Comparison of ENCODE assay signal across 19 mouse cellular contexts in the genomic region with DNA sequence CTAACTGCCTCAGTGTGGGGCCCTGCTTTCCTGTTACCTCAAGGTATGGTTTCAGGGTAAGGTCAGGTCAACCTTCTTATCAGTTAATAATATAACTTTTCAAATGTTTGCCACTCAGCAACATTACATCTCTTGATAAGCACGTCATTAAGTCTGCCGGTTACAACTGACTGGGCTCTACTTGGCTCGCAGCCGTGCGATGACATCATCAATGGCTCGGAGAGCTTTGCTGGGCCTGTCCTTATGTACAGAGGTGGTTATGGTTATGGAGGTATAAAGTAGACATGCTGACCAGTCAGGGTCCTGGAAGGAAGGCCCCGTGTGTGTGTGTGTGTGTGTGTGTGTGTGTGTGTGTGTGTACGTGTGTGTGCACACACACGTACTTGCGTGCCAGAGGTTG. TPM values are rescaled to one million over a fixed set of nuclear protein-coding genes. Genes with fewer than 3 reads are reported as not detected.
DNase-seq lines count a peak whose midpoint lies in the region; ATAC-seq lines count a peak whose summit lies in the region.
"Had no signal": no experiment of that assay in that cellular context is flagged by ENCODE, and none has a peak within 500 bp of the region (broad histone marks: within the 10 kb centered on the region; RNA-seq: fewer than 3 reads in every experiment).

No protein-coding gene starts in this region.

- no peaks in the 10 kb centered on the region for H3K36me3 ChIP-seq in heart, embryonic 14.5 days (ENCODE audit: control insufficient read depth, insufficient read depth, low read length)
- no peaks in the 10 kb centered on the region for H3K36me3 ChIP-seq in lung, embryonic 16.5 days (ENCODE audit: control insufficient read depth, insufficient read depth, low read length)
- H3K36me3 ChIP-seq in kidney, embryonic 16.5 days (ENCODE audit: insufficient read depth, low read length), result no peaks in the 10 kb centered on the region
- H3K36me3 ChIP-seq in hindbrain, embryonic 12.5 days, result no peaks in the 10 kb centered on the region
- H3K36me3 ChIP-seq: hindbrain, embryonic 15.5 days; limb, embryonic 12.5 days; liver, embryonic 15.5 days; neural tube, embryonic 13.5 days had no signal

- H3K9me3 ChIP-seq in heart, embryonic 14.5 days (ENCODE audit: control insufficient read depth, low read length), result peaks cover 10% of the 10 kb centered on the region
- peaks cover 7% of the 10 kb centered on the region; the same call in 1 of the 2 replicates for H3K9me3 ChIP-seq in lung, embryonic 16.5 days (ENCODE audit: control insufficient read depth, low read length)
- 0 out of 2 replicates have a peak, but pooled peaks cover 4% of the 10 kb centered on the region for H3K9me3 ChIP-seq in kidney, embryonic 16.5 days (ENCODE audit: low read length)
- no peaks in the 10 kb centered on the region for H3K9me3 ChIP-seq in hindbrain, embryonic 12.5 days (replicated peaks)
- H3K9me3 ChIP-seq: limb, embryonic 12.5 days; liver, embryonic 15.5 days had no signal

- H3K4me2 ChIP-seq in heart, embryonic 14.5 days (ENCODE audit: low read length), result no peak overlapping the region
- H3K4me2 ChIP-seq in lung, embryonic 16.5 days (ENCODE audit: low read depth, low read length), result no peak overlapping the region
- H3K4me2 ChIP-seq in kidney, embryonic 16.5 days (replicated peaks; ENCODE audit: low read depth, low read length), result no peak overlapping the region
- no peak overlapping the region for H3K4me2 ChIP-seq in hindbrain, embryonic 12.5 days (replicated peaks)
- H3K4me2 ChIP-seq: hindbrain, embryonic 15.5 days; limb, embryonic 12.5 days; liver, embryonic 15.5 days; neural tube, embryonic 13.5 days had no signal

- no peak overlapping the region for H3K9ac ChIP-seq in heart, embryonic 14.5 days (ENCODE audit: low read length)
- H3K9ac ChIP-seq in lung, embryonic 16.5 days (ENCODE audit: low read length), result no peak overlapping the region
- H3K9ac ChIP-seq in kidney, embryonic 16.5 days (replicated peaks; ENCODE audit: low read length), result no peak overlapping the region
- H3K9ac ChIP-seq in hindbrain, embryonic 12.5 days, result no peak overlapping the region
- H3K9ac ChIP-seq: forebrain, postnatal 0 days; hindbrain, embryonic 15.5 days; limb, embryonic 12.5 days; liver, embryonic 15.5 days; neural tube, embryonic 13.5 days had no signal

- WGBS in heart, embryonic 14.5 days, result 68% methylated on average over 10 of the region's 10 CpGs
- 65% methylated on average over 10 of the region's 10 CpGs for WGBS in lung, embryonic 16.5 days
- WGBS in kidney, embryonic 16.5 days, result 68% methylated on average over 10 of the region's 10 CpGs
- 98% methylated on average over 10 of the region's 10 CpGs for WGBS in hindbrain, embryonic 12.5 days

- 0 out of 2 replicates have a peak, but pooled peaks have one; percentile 50 for ATAC-seq in heart, embryonic 14.5 days (ENCODE audit: insufficient number of reproducible peaks, insufficient read depth, low FRiP score, low read depth)
- ATAC-seq in lung, embryonic 16.5 days (ENCODE audit: low read depth), result peak; percentile 36; the same call in 1 of the 2 replicates
- ATAC-seq in kidney, embryonic 16.5 days (ENCODE audit: low FRiP score, low TSS enrichment), result 0 out of 2 replicates have a peak, but pooled peaks have one; percentile 54
- no peak for ATAC-seq in hindbrain, embryonic 12.5 days (ENCODE audit: low FRiP score)
- ATAC-seq: activated CD4-positive, CD25-positive, alpha-beta regulatory T cell, adult 4 months; forebrain, postnatal 0 days had no signal

- H3K4me1 ChIP-seq in heart, embryonic 14.5 days (ENCODE audit: control insufficient read depth in 2 of 2, insufficient read depth in 2 of 2, low read length in 2 of 2), result peaks cover 6 to 10% of the 10 kb centered on the region in 2 experiments
- H3K4me1 ChIP-seq in lung, embryonic 16.5 days (replicated peaks; ENCODE audit: control insufficient read depth, insufficient read depth, low read length), result no peaks in the 10 kb centered on the region
- H3K4me1 ChIP-seq in kidney, embryonic 16.5 days (ENCODE audit: insufficient read depth, low read length), result no peaks in the 10 kb centered on the region
- H3K4me1 ChIP-seq in hindbrain, embryonic 12.5 days, result no peaks in the 10 kb centered on the region
- H3K4me1 ChIP-seq: hindbrain, embryonic 15.5 days; limb, embryonic 12.5 days; liver, embryonic 15.5 days had no signal

- no peaks in the 10 kb centered on the region for H3K27me3 ChIP-seq in heart, embryonic 14.5 days (ENCODE audit: control insufficient read depth, insufficient read depth, low read length)
- no peaks in the 10 kb centered on the region for H3K27me3 ChIP-seq in lung, embryonic 16.5 days (ENCODE audit: control insufficient read depth, insufficient read depth, low read depth, low read length)
- H3K27me3 ChIP-seq in kidney, embryonic 16.5 days (ENCODE audit: insufficient read depth, low read length), result no peaks in the 10 kb centered on the region
- H3K27me3 ChIP-seq in hindbrain, embryonic 12.5 days, result no peaks in the 10 kb centered on the region
- H3K27me3 ChIP-seq: hindbrain, embryonic 15.5 days; limb, embryonic 12.5 days; liver, embryonic 15.5 days; neural tube, embryonic 13.5 days had no signal

- DNase-seq in heart, adult 9 months (ENCODE audit: low spot score in 2 of 2), result no peak
- DNase-seq in lung, postnatal 14 days, result no peak
- no peak for DNase-seq in Muller cell, postnatal 12 days (ENCODE audit: inconsistent ontology term)
- DNase-seq: cerebellum, adult 9-11 months; forebrain, postnatal 0 days; gastrocnemius, postnatal 36 days had no signal

- no peak overlapping the region for H3K4me3 ChIP-seq in heart, embryonic 14.5 days (ENCODE audit: control insufficient read depth in 1 of 2, insufficient read depth in 1 of 2, low read depth in 1 of 2, low read length in 2 of 2)
- H3K4me3 ChIP-seq in lung, embryonic 16.5 days (ENCODE audit: low read length), result no peak overlapping the region
- no peak overlapping the region for H3K4me3 ChIP-seq in kidney, embryonic 16.5 days (ENCODE audit: low read length)
- H3K4me3 ChIP-seq in hindbrain, embryonic 12.5 days, result no peak overlapping the region
- H3K4me3 ChIP-seq: erythroblast, embryonic 14.5 days; hindbrain, embryonic 15.5 days; layer of hippocampus, adult 2 months; left cerebral cortex, adult 2 months; limb, embryonic 12.5 days; liver, embryonic 15.5 days; neural tube, embryonic 13.5 days had no signal

- H3K27ac ChIP-seq in heart, embryonic 14.5 days (replicated peaks in 1 of 2; ENCODE audit: control insufficient read depth in 1 of 2, insufficient read depth in 1 of 2, low read depth in 2 of 2, low read length in 2 of 2), result no peak overlapping the region
- no peak overlapping the region for H3K27ac ChIP-seq in lung, embryonic 16.5 days (ENCODE audit: low read length)
- no peak overlapping the region for H3K27ac ChIP-seq in kidney, embryonic 16.5 days (ENCODE audit: low read length)
- no peak overlapping the region for H3K27ac ChIP-seq in hindbrain, embryonic 12.5 days
- H3K27ac ChIP-seq: hindbrain, embryonic 15.5 days; layer of hippocampus, adult 2 months; left cerebral cortex, adult 2 months; limb, embryonic 12.5 days; liver, embryonic 15.5 days; neural tube, embryonic 13.5 days had no signal

RNA-seq across cellular contexts. Expression of gene Gadl1, which starts 15.3 kb away (rescaled TPM):
- 0.90 and 1.1 TPM in 2 replicates for polyA plus RNA-seq in heart, embryonic 14.5 days (2014; fragmentation: Nextera tagmentation; extraction: Ambion mirVana)
- 0.75 and 0.92 TPM in 2 replicates for polyA plus RNA-seq in lung, embryonic 16.5 days (2015; fragmentation: Nextera tagmentation; extraction: Ambion mirVana)
- polyA plus RNA-seq in kidney, embryonic 16.5 days (2015; fragmentation: Nextera tagmentation; extraction: Ambion mirVana), result 0.49 and 0.96 TPM in 2 replicates
- polyA plus RNA-seq in hindbrain, embryonic 12.5 days (2016; fragmentation: Nextera tagmentation; extraction: Ambion mirVana), result 0.43 and 0.59 TPM in 2 replicates
- polyA plus RNA-seq: erythroblast, embryonic 14.5 days; small intestine, adult 2 months had no signal
